Comparison of ENCODE assay signal across 9 mouse cellular contexts in genomic region chr4:24898636-24899035, GRCm38 (mm10). TPM values are rescaled to one million over a fixed set of nuclear protein-coding genes. Genes with fewer than 3 reads are reported as not detected.
DNase-seq lines count a peak whose midpoint lies in the region; ATAC-seq and TF ChIP-seq lines count a peak whose summit lies in the region.
"Had no signal": no experiment of that assay in that cellular context is flagged by ENCODE, and none has a peak within 500 bp of the region (broad histone marks: within the 10 kb centered on the region; RNA-seq: fewer than 3 reads in every experiment).

No protein-coding gene starts in this region.

- peak; percentile 19 for DNase-seq in cerebellum, adult 9-10 months
- peak; percentile 15 for DNase-seq in thymus, postnatal 4 days
- no peak for DNase-seq in thymus, adult 18-20 months
- no peak for DNase-seq in left cerebral cortex, postnatal 25 days (ENCODE audit: low spot score in 2 of 2)
- DNase-seq in thymus, adult 2 months: no peak

- intact Hi-C loops in left cerebral cortex, postnatal 25 days (cut with DNase I): loop anchor here (10.0 kb wide), 1 partner anchor 654 kb away; no protein-coding TSS in a partner anchor

- no peaks in the 10 kb centered on the region for H3K9me3 ChIP-seq in intestine, embryonic 15.5 days
- no peaks in the 10 kb centered on the region for H3K9me3 ChIP-seq in midbrain, embryonic 16.5 days (replicated peaks; ENCODE audit: control insufficient read depth, low read length, poor library complexity, severe bottlenecking)

- H3K4me3 ChIP-seq in intestine, embryonic 15.5 days (replicated peaks): peak overlapping the region; percentile 81
- H3K4me3 ChIP-seq in midbrain, embryonic 16.5 days (ENCODE audit: low read depth, low read length): peak overlapping the region; percentile 97
- H3K4me3 ChIP-seq in thymus, adult 2 months (ENCODE audit: control insufficient read depth, insufficient read depth, low read length): no peak overlapping the region

- H3K27me3 ChIP-seq in intestine, embryonic 15.5 days (replicated peaks): no peaks in the 10 kb centered on the region
- no peaks in the 10 kb centered on the region for H3K27me3 ChIP-seq in midbrain, embryonic 16.5 days (ENCODE audit: control insufficient read depth, insufficient read depth, low read depth, low read length)
- H3K27me3 ChIP-seq in thymus, adult 2 months (ENCODE audit: control insufficient read depth, insufficient read depth, low read length): no peaks in the 10 kb centered on the region
- H3K27me3 ChIP-seq: Patski had no signal

- H3K27ac ChIP-seq in intestine, embryonic 15.5 days: no peak overlapping the region
- no peak overlapping the region for H3K27ac ChIP-seq in midbrain, embryonic 16.5 days (ENCODE audit: low read length)
- no peak overlapping the region for H3K27ac ChIP-seq in thymus, adult 2 months (ENCODE audit: control insufficient read depth, insufficient read depth, low read length)

- peaks cover 3% of the 10 kb centered on the region; the same call in 1 of the 2 replicates for H3K36me3 ChIP-seq in intestine, embryonic 15.5 days
- peaks cover 19% of the 10 kb centered on the region for H3K36me3 ChIP-seq in midbrain, embryonic 16.5 days (ENCODE audit: control insufficient read depth, insufficient read depth, low read length)
- no peaks in the 10 kb centered on the region for H3K36me3 ChIP-seq in thymus, adult 2 months (ENCODE audit: control insufficient read depth, insufficient read depth, low read length)

- H3K4me2 ChIP-seq in intestine, embryonic 15.5 days (replicated peaks): peak overlapping the region; percentile 58
- peak overlapping the region; percentile 62 for H3K4me2 ChIP-seq in midbrain, embryonic 16.5 days (ENCODE audit: low read length)

- no peak for ATAC-seq in cerebellum, adult (ENCODE audit: insufficient number of reproducible peaks, low FRiP score, low TSS enrichment)
- ATAC-seq in intestine, embryonic 15.5 days: peak; percentile 29; the same call in 1 of the 2 replicates
- ATAC-seq in midbrain, embryonic 16.5 days: peak; percentile 41; the same call in 1 of the 2 replicates

- H3K4me1 ChIP-seq in intestine, embryonic 15.5 days (replicated peaks): 0 out of 2 replicates have a peak, but pooled peaks cover 5% of the 10 kb centered on the region
- H3K4me1 ChIP-seq in midbrain, embryonic 16.5 days (ENCODE audit: control insufficient read depth, insufficient read depth, low read length): peaks cover 10% of the 10 kb centered on the region
- H3K4me1 ChIP-seq in thymus, adult 2 months (replicated peaks; ENCODE audit: control insufficient read depth, insufficient read depth, low read length): peaks cover 4% of the 10 kb centered on the region

- 21% methylated on average over 8 of the region's 8 CpGs for WGBS in intestine, embryonic 15.5 days
- WGBS in midbrain, embryonic 16.5 days: 30% methylated on average over 8 of the region's 8 CpGs
- WGBS in thymus, adult 2 months: 25% methylated on average over 8 of the region's 8 CpGs

- TF ChIP-seq CTCF in thymus, adult 2 months (IDR thresholded peaks at IDR 0.05; ENCODE audit: borderline replicate concordance, control insufficient read depth, extremely low read depth, insufficient read depth, low read length, poor library complexity): no peak

- H3K9ac ChIP-seq in intestine, embryonic 15.5 days: 0 out of 2 replicates have a peak overlapping the region, but pooled peaks have one; percentile 2
- H3K9ac ChIP-seq in midbrain, embryonic 16.5 days (ENCODE audit: low read depth, low read length): peak overlapping the region; percentile 89

- no peak for TF ChIP-seq POLR2A in thymus, adult 2 months (IDR thresholded peaks at IDR 0.05; ENCODE audit: control insufficient read depth, extremely low read depth, insufficient read depth, low read length, poor library complexity)

RNA-seq across cellular contexts. Expression of gene Ndufaf4, which starts 0.8 kb away (rescaled TPM):
- polyA plus RNA-seq in intestine, embryonic 15.5 days (2015; fragmentation: Nextera tagmentation; extraction: Ambion mirVana): 59.7 and 68.0 TPM in 2 replicates
- polyA plus RNA-seq in midbrain, embryonic 16.5 days (2015; fragmentation: Nextera tagmentation; extraction: Ambion mirVana): 65.4 and 65.6 TPM in 2 replicates
- 10 to 100 TPM; 33.7 to 35.0 TPM for total RNA-seq in left cerebral cortex, postnatal 25 days (2021)
- 2.6 and 2.8 TPM in 2 replicates for polyA plus RNA-seq in thymus, adult 2 months (2012; rRNA removed)

RNA-seq across cellular contexts. Expression of gene Klhl32, which starts 47.7 kb away (rescaled TPM):
- polyA plus RNA-seq in intestine, embryonic 15.5 days (2015; fragmentation: Nextera tagmentation; extraction: Ambion mirVana): 3.6 and 3.9 TPM in 2 replicates
- 29.4 and 36.4 TPM in 2 replicates for polyA plus RNA-seq in midbrain, embryonic 16.5 days (2015; fragmentation: Nextera tagmentation; extraction: Ambion mirVana)
- total RNA-seq in left cerebral cortex, postnatal 25 days (2021): 10 to 100 TPM; 13.8 to 17.5 TPM
- 0.34 and 0.49 TPM in 2 replicates for polyA plus RNA-seq in thymus, adult 2 months (2012; rRNA removed)

Comparison
In these comparisons a context has a peak if more than half of its experiments do, and no peak if none do; other contexts are left out.
1. DNase-seq: peak in cerebellum, adult 9-10 months (single experiment) and thymus, postnatal 4 days (single experiment); none in thymus, adult 18-20 months (0 of 2), left cerebral cortex, postnatal 25 days (0 of 2) and thymus, adult 2 months (single experiment).
2. RNA of gene Ndufaf4, which starts 0.8 kb away (polyA plus RNA-seq): 59.7 to 68.0 TPM in intestine, embryonic 15.5 days and 65.4 to 65.6 TPM in midbrain, embryonic 16.5 days; 2.6 to 2.8 TPM in thymus, adult 2 months; every median in the first group is over 10 times any median in the second.